Mouse (Mus musculus): ENCODE data around the gene Itih5. TPM values are rescaled to one million over a fixed set of nuclear protein-coding genes. Genes with fewer than 3 reads are reported as not detected.

Gene Itih5
- 10 to 100 TPM; 13.8 to 15.7 TPM for total RNA-seq (2021)

DNA sequence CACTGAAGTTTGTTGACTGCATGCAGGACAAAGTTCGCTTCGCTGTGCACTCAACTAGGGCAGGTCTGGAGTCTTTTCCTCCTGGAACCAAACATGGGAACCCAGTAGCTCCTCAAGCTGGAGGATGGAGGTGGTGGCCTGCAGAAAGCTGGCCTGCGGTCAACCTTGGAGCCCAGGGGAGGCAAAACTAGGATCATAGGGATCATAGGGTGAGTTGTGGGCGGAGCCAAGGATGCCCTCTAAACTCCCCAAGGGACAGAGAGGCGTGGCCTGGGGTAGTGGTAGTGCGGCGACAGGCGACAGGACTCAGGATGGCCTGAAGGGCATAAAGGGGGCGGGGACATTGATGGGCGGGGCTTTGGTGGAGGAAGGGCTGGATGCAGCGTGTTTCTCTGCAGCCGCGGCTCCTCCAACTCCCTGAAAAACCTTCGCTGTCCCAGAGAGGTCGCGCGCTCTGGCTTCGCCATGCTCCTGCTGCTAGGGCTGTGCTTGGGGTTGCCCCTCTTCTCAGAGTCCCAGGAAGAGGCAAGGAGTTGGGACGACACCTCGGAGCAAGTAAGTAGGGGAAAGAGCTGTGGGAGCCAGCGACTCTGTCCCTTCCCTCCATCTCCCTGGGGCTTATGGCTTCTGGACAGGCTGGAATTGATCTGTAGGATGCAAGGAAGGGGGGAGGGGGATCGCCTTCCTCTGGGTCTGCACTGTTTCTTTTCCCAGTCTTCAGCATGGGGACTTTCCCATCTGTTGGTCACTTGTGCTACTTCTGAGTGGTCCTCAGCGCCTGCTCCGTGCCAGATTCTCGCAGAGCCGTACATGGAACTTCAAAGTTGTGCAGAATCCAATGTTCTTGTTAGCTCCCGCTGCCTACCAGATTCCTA is at the start of gene Itih5:
Gene Itih5 (plus strand): TSS at position 371 of the 875 bp plus-strand sequence.
- intact Hi-C loops (cut with DNase I): no loop called here
- no peak for DNase-seq (ENCODE audit: low spot score in 2 of 2)

DNA sequence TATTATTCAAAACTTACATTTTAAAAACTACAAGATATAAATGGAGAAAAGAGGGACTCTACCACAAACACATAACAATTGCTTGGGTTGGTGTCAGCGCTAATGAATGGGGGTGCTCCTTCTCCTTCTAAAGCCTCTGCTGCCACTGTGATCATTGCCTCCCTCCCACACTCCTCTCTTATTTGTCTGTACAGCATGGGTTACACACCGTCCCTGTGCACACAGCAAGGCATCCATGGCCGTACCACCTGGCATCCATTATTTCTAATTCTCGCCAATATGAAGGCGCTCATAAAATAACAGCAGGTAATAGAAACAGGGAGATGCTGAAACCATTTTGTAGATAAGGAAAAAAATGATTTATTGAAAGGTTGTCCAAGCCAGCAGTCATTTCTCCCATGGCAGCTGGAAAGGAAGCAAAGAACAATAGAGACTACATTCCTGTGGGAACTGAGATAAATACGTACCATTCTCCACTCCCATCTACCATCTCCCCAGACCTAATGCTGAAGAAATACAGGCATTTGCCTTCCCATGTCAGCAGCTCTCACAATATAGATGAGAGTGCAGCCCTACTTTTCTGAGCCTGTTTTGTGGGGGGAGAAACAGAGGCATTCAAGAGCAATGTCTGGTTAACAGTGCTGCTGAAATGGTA is 44.7 kb upstream of the Itih5 start:
- no peak for DNase-seq (ENCODE audit: low spot score in 2 of 2)
- intact Hi-C loops (cut with DNase I): no loop called here

DNA sequence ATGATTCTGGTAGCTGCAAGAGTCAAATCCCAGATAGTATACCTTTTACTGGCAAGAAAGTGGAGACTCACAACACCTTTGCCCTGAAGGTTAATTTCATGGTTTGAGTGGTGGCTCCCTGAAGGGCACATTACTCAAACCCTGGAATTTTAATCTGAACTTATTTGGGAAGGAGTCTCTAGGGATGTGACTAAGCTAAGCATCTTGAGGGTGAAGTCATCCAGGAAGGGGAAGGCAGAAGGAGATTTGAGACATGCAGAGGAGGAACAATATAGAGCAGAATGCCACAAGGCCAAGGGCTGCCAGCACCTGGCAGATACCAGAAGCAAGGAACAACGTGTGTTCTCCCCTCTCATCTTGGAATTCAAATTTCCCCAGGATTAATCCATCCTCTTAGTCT is 34.6 kb upstream of the Itih5 start:
- intact Hi-C loops (cut with DNase I): no loop called here
- DNase-seq (ENCODE audit: low spot score in 2 of 2): no peak

DNA sequence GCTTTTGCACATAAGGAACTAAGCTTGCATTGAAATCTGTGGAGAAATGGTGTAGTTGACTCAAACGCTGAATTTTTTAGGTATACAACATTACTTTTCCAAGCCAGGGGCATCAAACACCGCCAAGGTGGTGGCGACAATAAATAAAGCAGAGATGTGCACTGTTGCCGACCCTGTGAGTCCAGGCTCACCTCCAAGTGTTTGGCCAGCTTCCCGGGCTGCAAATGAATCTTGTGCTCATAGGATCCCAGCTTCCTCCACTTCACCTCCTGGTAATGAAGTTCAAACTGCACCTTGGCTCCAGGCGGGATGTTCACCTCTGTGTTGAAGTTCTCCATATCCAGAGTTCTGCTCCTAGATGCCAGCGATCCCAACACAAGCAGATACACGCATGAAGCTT is 34.1 kb upstream of the Itih5 start:
- intact Hi-C loops (cut with DNase I): no loop called here
- DNase-seq (ENCODE audit: low spot score in 2 of 2): no peak

GRCm38 (mm10) chr2:10121826-10122225 is 31.5 kb upstream of the Itih5 start:
- intact Hi-C loops (cut with DNase I): no loop called here
- DNase-seq (ENCODE audit: low spot score in 2 of 2): no peak

- no peak for DNase-seq (ENCODE audit: low spot score in 2 of 2)
- intact Hi-C loops (cut with DNase I): no loop called here
Measured at GRCm38 (mm10) chr2:10126122-10126521, 27.2 kb upstream of the Itih5 start.

DNA sequence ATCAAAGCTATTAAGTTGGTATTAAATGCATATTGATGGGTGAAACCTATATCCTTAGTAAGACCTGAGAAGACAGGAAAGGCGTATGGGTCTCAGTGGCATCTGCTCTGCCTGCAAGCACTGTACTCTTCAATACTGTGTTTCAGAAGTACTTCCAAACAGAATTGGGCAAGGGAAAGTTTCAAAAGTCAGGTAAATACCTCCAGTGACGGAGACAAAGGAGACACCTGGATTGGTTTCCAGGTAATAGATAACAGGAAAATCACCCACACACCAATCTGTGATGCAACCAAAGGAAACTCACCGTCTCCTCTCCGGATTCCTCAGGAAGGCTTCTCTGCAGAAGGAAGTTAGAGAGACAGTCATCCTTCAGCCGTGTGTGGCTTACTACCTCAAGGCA is 25.9 kb upstream of the Itih5 start:
- intact Hi-C loops (cut with DNase I): no loop called here

DNA sequence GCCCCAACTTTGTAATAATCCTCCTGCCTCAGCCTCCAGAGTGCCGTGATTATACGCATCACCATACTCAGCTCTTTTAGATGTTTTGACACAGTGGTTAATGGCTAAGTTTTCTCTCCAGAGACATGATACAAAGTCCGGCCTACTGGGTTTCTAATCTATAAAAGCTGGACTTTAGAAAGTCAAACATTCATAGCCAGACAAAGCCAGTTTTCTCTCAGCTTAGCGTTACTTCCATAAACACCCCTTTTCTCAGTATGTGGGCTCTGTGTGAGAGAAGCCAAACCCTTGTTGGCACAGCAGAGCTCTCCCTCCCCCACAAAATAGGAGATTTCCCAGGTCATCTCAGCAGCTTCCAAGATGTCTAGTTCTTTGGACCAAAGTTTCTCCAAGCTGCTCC is 24.8 kb upstream of the Itih5 start:
- DNase-seq (ENCODE audit: low spot score in 2 of 2): no peak
- intact Hi-C loops (cut with DNase I): no loop called here

More for the DNA sequence above, 25.9 kb upstream of the Itih5 start:
- no peak for DNase-seq (ENCODE audit: low spot score in 2 of 2)

DNA sequence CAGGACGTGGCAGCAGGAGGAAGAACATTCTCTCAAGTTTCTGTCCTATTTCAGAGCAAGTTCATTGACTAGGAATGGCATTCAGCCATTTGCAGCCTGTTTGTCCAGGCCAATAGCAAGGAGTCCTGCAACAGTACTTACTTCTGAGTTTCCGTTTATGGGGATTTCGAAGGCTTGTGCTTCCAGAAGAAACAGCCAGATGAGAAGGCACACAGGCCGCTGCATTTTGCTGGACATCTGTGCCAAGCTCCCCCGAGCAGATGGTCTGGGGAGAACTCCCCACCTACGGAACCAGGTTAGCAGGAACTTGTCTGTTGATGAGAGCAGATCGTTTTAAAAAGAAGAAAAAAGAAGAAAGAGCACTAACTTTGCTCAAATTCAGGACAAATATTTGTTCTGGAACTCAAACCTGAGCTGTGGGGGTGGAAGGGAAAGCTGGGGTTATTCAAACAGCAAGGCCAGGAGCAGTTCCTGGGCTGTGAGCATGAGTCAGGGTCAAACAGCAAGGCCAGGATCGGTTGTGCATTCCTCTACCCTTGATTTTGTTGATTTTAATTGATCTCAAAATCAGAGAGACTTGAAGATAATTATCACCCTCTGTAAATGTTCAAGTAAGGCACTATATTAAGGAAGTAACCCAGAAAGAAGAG is 22.9 kb upstream of the Itih5 start:
- intact Hi-C loops (cut with DNase I): no loop called here
- peak in 1 of 2 experiments; percentile 75 for DNase-seq (ENCODE audit: low spot score in 2 of 2)

GRCm38 (mm10) chr2:10131296-10131695 is 22.1 kb upstream of the Itih5 start, which contains the start of gene Itih2:
Gene Itih2, minus strand, starts transcription at chr2:10131396.
- intact Hi-C loops (cut with DNase I): no loop called here
- no peak for DNase-seq (ENCODE audit: low spot score in 2 of 2)

DNA sequence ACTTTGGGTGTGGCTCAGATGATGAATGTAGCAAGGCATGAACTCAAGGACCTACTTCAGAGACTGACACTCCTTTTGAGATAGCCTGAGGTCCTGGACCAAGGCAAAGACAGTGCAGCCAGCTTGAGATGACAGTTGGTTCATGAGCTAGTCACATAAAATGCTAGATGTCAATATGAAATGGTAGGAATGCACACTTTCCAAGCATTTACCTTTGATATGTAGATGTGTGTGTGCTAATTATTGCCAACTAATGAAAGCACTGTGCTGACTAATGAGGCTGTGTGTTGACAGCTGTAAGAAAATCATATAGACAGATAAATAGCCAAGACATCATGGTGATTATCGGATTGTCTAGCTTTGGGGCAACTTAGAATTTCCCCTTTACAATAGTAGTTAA is 21.2 kb upstream of the Itih5 start:
- intact Hi-C loops (cut with DNase I): no loop called here
- no peak for DNase-seq (ENCODE audit: low spot score in 2 of 2)

- no peak for DNase-seq (ENCODE audit: low spot score in 2 of 2)
- intact Hi-C loops (cut with DNase I): no loop called here
Measured at GRCm38 (mm10) chr2:10133941-10134340, 19.4 kb upstream of the Itih5 start.

DNA sequence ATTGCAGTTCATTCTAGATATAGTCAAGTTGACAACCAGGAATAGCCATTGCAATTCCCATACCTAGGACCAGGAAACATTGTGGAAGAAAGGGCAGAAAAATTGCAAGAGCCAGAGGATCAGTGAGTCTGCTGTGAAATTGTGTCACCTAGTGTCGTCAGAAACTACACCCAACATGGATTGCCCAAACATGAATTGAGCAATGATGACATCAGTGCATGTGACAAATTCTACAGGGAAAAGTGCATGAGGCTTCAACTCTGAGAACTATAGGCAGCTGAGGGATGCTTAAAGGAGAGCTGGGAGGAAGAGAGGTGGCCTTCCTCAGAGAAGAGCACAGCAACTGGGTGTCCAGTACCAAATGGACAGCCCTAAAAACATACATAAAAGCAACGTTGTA is 16.1 kb upstream of the Itih5 start:
- intact Hi-C loops (cut with DNase I): no loop called here
- DNase-seq (ENCODE audit: low spot score in 2 of 2): no peak

GRCm38 (mm10) chr2:10140456-10140855 is 12.9 kb upstream of the Itih5 start:
- DNase-seq (ENCODE audit: low spot score in 2 of 2): no peak

DNA sequence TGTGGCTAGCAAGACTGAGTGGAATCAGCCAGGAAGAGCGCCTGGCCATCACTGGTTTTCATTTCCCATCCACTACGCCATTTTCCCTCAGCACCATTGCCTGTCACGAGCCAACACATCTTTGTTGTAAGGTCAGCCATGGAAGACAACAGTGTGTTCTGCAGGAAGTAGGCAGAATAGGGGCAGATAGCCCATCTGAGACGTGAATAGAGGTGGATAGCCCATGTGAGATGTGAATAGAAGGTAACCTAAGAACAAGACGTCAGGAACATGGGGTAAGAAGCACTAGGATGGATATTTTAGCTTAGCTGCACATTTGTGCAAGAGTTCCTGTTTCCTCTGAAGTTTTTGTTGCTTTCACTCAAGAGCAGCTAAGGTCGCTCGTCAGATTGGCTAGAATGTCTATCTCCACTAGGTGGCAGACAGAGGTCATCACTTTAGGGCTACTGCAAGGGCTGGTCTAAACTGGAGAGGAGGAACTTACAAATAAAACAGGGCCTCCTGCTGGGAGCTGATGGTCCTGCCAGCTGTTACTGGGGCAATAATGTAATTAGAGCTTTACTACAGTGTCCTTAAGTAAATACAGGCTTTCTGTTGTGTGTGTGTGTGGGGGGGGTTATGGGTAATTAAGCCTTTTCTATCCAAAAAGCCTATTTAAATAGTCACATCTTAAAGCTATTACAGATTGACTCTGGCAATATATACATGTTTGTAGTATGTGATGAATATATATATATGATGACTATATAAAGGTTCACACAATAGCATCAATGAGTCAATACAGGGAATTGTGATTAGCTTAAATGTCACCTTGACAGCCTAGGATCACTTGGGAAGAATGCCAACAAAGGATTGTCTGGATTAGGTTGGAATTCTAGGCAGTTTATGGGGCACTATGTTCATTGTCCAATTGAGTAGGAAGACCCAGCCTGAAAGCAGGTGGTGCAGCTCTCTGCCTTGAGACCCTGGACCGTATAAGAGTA is 10.6 kb upstream of the Itih5 start:
- DNase-seq (ENCODE audit: low spot score in 2 of 2): peak; percentile 47 to 70
- intact Hi-C loops (cut with DNase I): loop anchor here (1.0 to 5.0 kb wide), 4 partner anchors 40 to 146 kb away; no protein-coding TSS in a partner anchor

More at GRCm38 (mm10) chr2:10140456-10140855, 12.9 kb upstream of the Itih5 start:
- intact Hi-C loops (cut with DNase I): loop anchor here (5.0 kb wide), 2 partner anchors 38 to 77 kb away; no protein-coding TSS in a partner anchor

DNA sequence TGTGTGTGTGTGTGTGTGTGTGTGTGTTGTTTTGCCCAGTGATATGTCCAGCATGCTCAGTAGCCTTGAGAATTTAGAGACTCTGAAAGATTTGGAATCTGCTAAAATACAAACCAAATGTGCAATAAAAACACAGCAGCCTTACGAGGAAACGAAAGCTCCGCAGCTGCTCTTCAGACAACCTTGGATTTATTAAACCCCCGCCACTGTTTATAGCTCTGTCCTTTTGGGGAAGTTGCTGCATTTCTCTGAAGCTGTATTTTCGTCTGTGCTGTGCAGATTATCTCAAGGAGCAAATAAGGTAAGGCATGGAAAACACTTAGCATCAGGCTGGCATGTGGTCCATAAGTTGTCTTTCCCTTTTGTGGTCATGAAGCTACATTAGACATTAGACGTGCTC is 7.9 kb upstream of the Itih5 start:
- DNase-seq (ENCODE audit: low spot score in 2 of 2): no peak
- intact Hi-C loops (cut with DNase I): no loop called here

DNA sequence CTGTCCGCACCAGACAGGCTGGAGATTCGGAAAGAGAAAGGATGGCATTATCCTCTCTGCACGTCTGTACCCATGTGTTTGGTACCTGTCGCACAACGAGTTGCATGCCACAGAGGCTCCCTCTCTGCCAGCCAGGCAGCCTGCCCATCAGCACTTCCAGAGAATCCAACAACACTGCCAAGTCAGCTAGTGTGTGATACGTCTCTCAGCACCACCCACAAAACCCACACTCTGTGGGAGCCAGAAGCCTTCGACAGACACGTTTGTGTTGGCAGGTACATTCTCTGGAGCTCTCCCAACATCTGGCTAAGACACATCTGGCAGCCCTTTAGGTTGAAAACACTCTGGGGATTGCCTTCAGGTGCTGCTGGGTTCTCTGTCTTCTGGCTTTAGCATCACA is 6.2 kb upstream of the Itih5 start:
- DNase-seq (ENCODE audit: low spot score in 2 of 2): peak; percentile 22 to 72
- intact Hi-C loops (cut with DNase I): no loop called here

DNA sequence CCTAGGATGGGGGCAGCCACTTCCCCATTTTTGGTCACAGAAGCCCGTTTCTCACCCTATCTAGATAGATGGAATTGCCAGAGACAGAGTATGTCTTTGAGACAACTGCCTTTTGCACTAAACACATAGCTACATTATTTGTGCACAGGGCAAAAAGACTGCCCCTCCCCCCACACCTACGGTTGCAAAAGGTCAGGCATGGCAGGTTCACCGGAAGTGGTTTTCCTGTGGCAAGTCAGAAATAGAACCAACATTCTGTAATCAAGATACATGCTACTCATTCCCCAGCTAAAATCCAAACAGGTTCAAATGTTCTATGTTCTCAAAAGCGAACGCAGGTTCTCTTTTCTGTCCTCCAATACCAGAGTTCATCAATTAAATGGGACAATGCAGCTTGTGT is 781 bp upstream of the Itih5 start:
- intact Hi-C loops (cut with DNase I): no loop called here
- DNase-seq (ENCODE audit: low spot score in 2 of 2): no peak

GRCm38 (mm10) chr2:10157184-10157583 is 3.8 kb downstream of the Itih5 start:
- no peak for DNase-seq (ENCODE audit: low spot score in 2 of 2)
- intact Hi-C loops (cut with DNase I): no loop called here
